Mouse (Mus musculus): ENCODE measurements at regions not wholly inside any gene's neighbourhood (a gene's known extent, or its start where the extent isn't known, plus 50 kb on each side); places are given as distances from the start of the nearest gene placed in this dataset.

GRCm38 (mm10) chr13:57316211-57317005 lies 420.6 kb upstream of the Trpc7 start:
- TF ChIP-seq POLR2A (IDR thresholded peaks at IDR 0.05; ENCODE audit: insufficient read length, low read depth) (no peak), E2F4 (IDR thresholded peaks at IDR 0.05; ENCODE audit: insufficient read depth) (no peak), CEBPB (IDR thresholded peaks at IDR 0.05; ENCODE audit: insufficient read depth, poor library complexity, severe bottlenecking) (no peak), POLR2AphosphoS2 (IDR thresholded peaks at IDR 0.05; ENCODE audit: insufficient read length, low read depth) (no peak), USF1 (IDR thresholded peaks at IDR 0.05; ENCODE audit: low read depth) (no peak), SRF (IDR thresholded peaks at IDR 0.05; ENCODE audit: control insufficient read depth, insufficient read length, low read depth) (no peak), REST (IDR thresholded peaks at IDR 0.05; ENCODE audit: insufficient read depth, insufficient read length) (no peak), MAX (IDR thresholded peaks at IDR 0.05; ENCODE audit: low read depth) (no peak), MYOD1 (IDR thresholded peaks at IDR 0.05; ENCODE audit: control insufficient read depth in 1 of 3, insufficient read length in 2 of 3, low read depth in 2 of 3) (no peak), TCF12 (IDR thresholded peaks at IDR 0.05; ENCODE audit: insufficient read depth, poor library complexity, severe bottlenecking) (no peak), TCF3 (IDR thresholded peaks at IDR 0.05; ENCODE audit: insufficient read length, low read depth) (no peak), MYOG (IDR thresholded peaks at IDR 0.05; ENCODE audit: control insufficient read depth in 1 of 3, insufficient read depth in 1 of 3, insufficient read length in 2 of 3, low read depth in 2 of 3) (no peak)
